Mouse (Mus musculus): ENCODE data around the gene Tspan3. TPM values are rescaled to one million over a fixed set of nuclear protein-coding genes. Genes with fewer than 3 reads are reported as not detected.
A peak's percentile ranks its signal among the peaks of the same experiment; 100 is the strongest.

Tspan3 gene
- polyA plus RNA-seq, 1 experiment from 2014 or later, result 553 TPM

GRCm38 (mm10) chr9:56124561-56124960, 40.7 kb downstream of the Tspan3 start:
- H3K27me3 ChIP-seq (replicated peaks; ENCODE audit: control insufficient read depth, insufficient read depth, low read length), result no peaks in the 10 kb centered on the region
- no peaks in the 10 kb centered on the region for H3K9me3 ChIP-seq (ENCODE audit: control insufficient read depth, low read length)
- 31% methylated on average over 11 of the region's 11 CpGs for WGBS
- no peak for ATAC-seq
- peaks cover 5% of the 10 kb centered on the region for H3K36me3 ChIP-seq (ENCODE audit: control insufficient read depth, insufficient read depth)
- no peak overlapping the region for H3K27ac ChIP-seq (ENCODE audit: low read length)
- no peak overlapping the region for H3K9ac ChIP-seq (replicated peaks; ENCODE audit: low read depth, low read length)
- no peak overlapping the region for H3K4me3 ChIP-seq (replicated peaks; ENCODE audit: low read length)
- H3K4me2 ChIP-seq (ENCODE audit: low read length), result no peak overlapping the region
- peaks cover 6% of the 10 kb centered on the region for H3K4me1 ChIP-seq (replicated peaks; ENCODE audit: control insufficient read depth, insufficient read depth, low read length)

GRCm38 (mm10) chr9:56123613-56124012, 41.7 kb downstream of the Tspan3 start:
- no peaks in the 10 kb centered on the region for H3K9me3 ChIP-seq (ENCODE audit: control insufficient read depth, low read length)
- no peaks in the 10 kb centered on the region for H3K27me3 ChIP-seq (replicated peaks; ENCODE audit: control insufficient read depth, insufficient read depth, low read length)
- no peak overlapping the region for H3K27ac ChIP-seq (ENCODE audit: low read length)
- no peak overlapping the region for H3K4me2 ChIP-seq (ENCODE audit: low read length)
- ATAC-seq, result no peak
- WGBS, result 56% methylated on average over 7 of the region's 7 CpGs
- peaks cover 3% of the 10 kb centered on the region for H3K36me3 ChIP-seq (ENCODE audit: control insufficient read depth, insufficient read depth)
- H3K4me1 ChIP-seq (replicated peaks; ENCODE audit: control insufficient read depth, insufficient read depth, low read length), result peaks cover 10% of the 10 kb centered on the region
- H3K4me3 ChIP-seq (replicated peaks; ENCODE audit: low read length), result no peak overlapping the region
- H3K9ac ChIP-seq (replicated peaks; ENCODE audit: low read depth, low read length), result no peak overlapping the region

- Histone ChIP-seq H3K4me1 (replicated peaks; ENCODE audit: control insufficient read depth, insufficient read depth, low read length) (peaks cover 11% of the 10 kb centered on the region), H3K4me2 (ENCODE audit: low read length) (no peak overlapping the region), H3K36me3 (ENCODE audit: control insufficient read depth, insufficient read depth) (no peaks in the 10 kb centered on the region), H3K4me3 (replicated peaks; ENCODE audit: low read length) (no peak overlapping the region), H3K27me3 (replicated peaks; ENCODE audit: control insufficient read depth, insufficient read depth, low read length) (no peaks in the 10 kb centered on the region), H3K9ac (replicated peaks; ENCODE audit: low read depth, low read length) (no peak overlapping the region), H3K27ac (ENCODE audit: low read length) (no peak overlapping the region), H3K9me3 (ENCODE audit: control insufficient read depth, low read length) (no peaks in the 10 kb centered on the region)
- 30% methylated on average over 8 of the region's 8 CpGs for WGBS
- peak; percentile 16; the same call in 1 of the 2 replicates for ATAC-seq
Measured at GRCm38 (mm10) chr9:56122973-56123372, 42.3 kb downstream of the Tspan3 start.

- ATAC-seq, result peak; percentile 41; the same call in 1 of the 2 replicates
- no peaks in the 10 kb centered on the region for H3K36me3 ChIP-seq (ENCODE audit: control insufficient read depth, insufficient read depth)
- H3K27me3 ChIP-seq (replicated peaks; ENCODE audit: control insufficient read depth, insufficient read depth, low read length), result no peaks in the 10 kb centered on the region
- no peak overlapping the region for H3K9ac ChIP-seq (replicated peaks; ENCODE audit: low read depth, low read length)
- no peak overlapping the region for H3K4me3 ChIP-seq (replicated peaks; ENCODE audit: low read length)
- no peak overlapping the region for H3K27ac ChIP-seq (ENCODE audit: low read length)
- 26% methylated on average over 7 of the region's 7 CpGs for WGBS
- H3K4me1 ChIP-seq (replicated peaks; ENCODE audit: control insufficient read depth, insufficient read depth, low read length), result peaks cover 11% of the 10 kb centered on the region
- H3K9me3 ChIP-seq (ENCODE audit: control insufficient read depth, low read length), result no peaks in the 10 kb centered on the region
- no peak overlapping the region for H3K4me2 ChIP-seq (ENCODE audit: low read length)
Measured at GRCm38 (mm10) chr9:56121097-56121496, 44.2 kb downstream of the Tspan3 start.

GRCm38 (mm10) chr9:56119651-56120050, 45.6 kb downstream of the Tspan3 start:
- no peak for ATAC-seq
- Histone ChIP-seq H3K4me2 (ENCODE audit: low read length) (no peak overlapping the region), H3K27ac (ENCODE audit: low read length) (no peak overlapping the region), H3K9ac (replicated peaks; ENCODE audit: low read depth, low read length) (no peak overlapping the region), H3K27me3 (replicated peaks; ENCODE audit: control insufficient read depth, insufficient read depth, low read length) (no peaks in the 10 kb centered on the region), H3K9me3 (ENCODE audit: control insufficient read depth, low read length) (no peaks in the 10 kb centered on the region), H3K4me3 (replicated peaks; ENCODE audit: low read length) (no peak overlapping the region), H3K36me3 (ENCODE audit: control insufficient read depth, insufficient read depth) (no peaks in the 10 kb centered on the region), H3K4me1 (replicated peaks; ENCODE audit: control insufficient read depth, insufficient read depth, low read length) (peaks cover 11% of the 10 kb centered on the region)
- 76% methylated on average over 2 of the region's 2 CpGs for WGBS

GRCm38 (mm10) chr9:56118582-56118981, 46.7 kb downstream of the Tspan3 start:
- Histone ChIP-seq H3K9me3 (ENCODE audit: control insufficient read depth, low read length) (no peaks in the 10 kb centered on the region), H3K4me3 (replicated peaks; ENCODE audit: low read length) (peak overlapping the region; percentile 39), H3K27me3 (replicated peaks; ENCODE audit: control insufficient read depth, insufficient read depth, low read length) (no peaks in the 10 kb centered on the region), H3K4me2 (ENCODE audit: low read length) (peak overlapping the region; percentile 81), H3K9ac (replicated peaks; ENCODE audit: low read depth, low read length) (peak overlapping the region; percentile 57), H3K4me1 (replicated peaks; ENCODE audit: control insufficient read depth, insufficient read depth, low read length) (peaks cover 11% of the 10 kb centered on the region), H3K36me3 (ENCODE audit: control insufficient read depth, insufficient read depth) (no peaks in the 10 kb centered on the region), H3K27ac (ENCODE audit: low read length) (no peak overlapping the region)
- peak; percentile 75 for ATAC-seq
- 4% methylated on average over 14 of the region's 14 CpGs for WGBS

GRCm38 (mm10) chr9:56118091-56118490, 47.2 kb downstream of the Tspan3 start:
- 82% methylated on average over 5 of the region's 5 CpGs for WGBS
- Histone ChIP-seq H3K27me3 (replicated peaks; ENCODE audit: control insufficient read depth, insufficient read depth, low read length) (no peaks in the 10 kb centered on the region), H3K4me2 (ENCODE audit: low read length) (no peak overlapping the region), H3K27ac (ENCODE audit: low read length) (no peak overlapping the region), H3K9ac (replicated peaks; ENCODE audit: low read depth, low read length) (no peak overlapping the region), H3K36me3 (ENCODE audit: control insufficient read depth, insufficient read depth) (no peaks in the 10 kb centered on the region), H3K4me3 (replicated peaks; ENCODE audit: low read length) (no peak overlapping the region), H3K4me1 (replicated peaks; ENCODE audit: control insufficient read depth, insufficient read depth, low read length) (peaks cover 9% of the 10 kb centered on the region), H3K9me3 (ENCODE audit: control insufficient read depth, low read length) (no peaks in the 10 kb centered on the region)
- ATAC-seq, result peak; percentile 10

GRCm38 (mm10) chr9:56108174-56108573, 57.1 kb downstream of the Tspan3 start:
- no peaks in the 10 kb centered on the region for H3K27me3 ChIP-seq (replicated peaks; ENCODE audit: control insufficient read depth, insufficient read depth, low read length)
- no peak overlapping the region for H3K4me3 ChIP-seq (replicated peaks; ENCODE audit: low read length)
- H3K4me2 ChIP-seq (ENCODE audit: low read length), result no peak overlapping the region
- H3K36me3 ChIP-seq (ENCODE audit: control insufficient read depth, insufficient read depth), result no peaks in the 10 kb centered on the region
- no peak overlapping the region for H3K27ac ChIP-seq (ENCODE audit: low read length)
- WGBS, result 77% methylated on average over 5 of the region's 5 CpGs
- ATAC-seq, result no peak
- H3K4me1 ChIP-seq (replicated peaks; ENCODE audit: control insufficient read depth, insufficient read depth, low read length), result no peaks in the 10 kb centered on the region
- H3K9ac ChIP-seq (replicated peaks; ENCODE audit: low read depth, low read length), result no peak overlapping the region
- no peaks in the 10 kb centered on the region for H3K9me3 ChIP-seq (ENCODE audit: control insufficient read depth, low read length)

- Histone ChIP-seq H3K27me3 (replicated peaks; ENCODE audit: control insufficient read depth, insufficient read depth, low read length) (no peaks in the 10 kb centered on the region), H3K36me3 (ENCODE audit: control insufficient read depth, insufficient read depth) (no peaks in the 10 kb centered on the region), H3K9ac (replicated peaks; ENCODE audit: low read depth, low read length) (no peak overlapping the region), H3K4me1 (replicated peaks; ENCODE audit: control insufficient read depth, insufficient read depth, low read length) (no peaks in the 10 kb centered on the region), H3K27ac (ENCODE audit: low read length) (no peak overlapping the region), H3K4me3 (replicated peaks; ENCODE audit: low read length) (no peak overlapping the region), H3K4me2 (ENCODE audit: low read length) (no peak overlapping the region), H3K9me3 (ENCODE audit: control insufficient read depth, low read length) (no peaks in the 10 kb centered on the region)
- WGBS, result 74% methylated on average over 6 of the region's 6 CpGs
- no peak for ATAC-seq
Measured at GRCm38 (mm10) chr9:56107527-56107926, 57.8 kb downstream of the Tspan3 start.
